Mouse (Mus musculus): ENCODE measurements around the gene Ltbp4.

Gene Ltbp4

GRCm38 (mm10) chr7:27298033-27298610 lies 39.4 kb downstream of the Ltbp4 start:
- DNase-seq, result no peak

GRCm38 (mm10) chr7:27296518-27296917 lies 41.0 kb downstream of the Ltbp4 start:
- no peak for DNase-seq

- DNase-seq, result peak; percentile 47 to 53
Measured at GRCm38 (mm10) chr7:27295956-27296355, 41.5 kb downstream of the Ltbp4 start.

GRCm38 (mm10) chr7:27291795-27292466 lies 45.6 kb downstream of the Ltbp4 start:
- DNase-seq, result peak; percentile 41 to 50

GRCm38 (mm10) chr7:27290555-27290954 lies 46.9 kb downstream of the Ltbp4 start:
- no peak for DNase-seq

GRCm38 (mm10) chr7:27288732-27289131 lies 48.8 kb downstream of the Ltbp4 start:
- DNase-seq, result no peak

GRCm38 (mm10) chr7:27285698-27286066 lies 51.8 kb downstream of the Ltbp4 start:
- DNase-seq, result peak; percentile 77 to 84

- peak in 1 of 2 experiments; percentile 55 for DNase-seq
Measured at GRCm38 (mm10) chr7:27284865-27285697, 52.4 kb downstream of the Ltbp4 start.

GRCm38 (mm10) chr7:27282225-27282624 lies 55.3 kb downstream of the Ltbp4 start:
- peak in 1 of 2 experiments; percentile 46 for DNase-seq

- DNase-seq, result no peak
Measured at GRCm38 (mm10) chr7:27281717-27282116, 55.8 kb downstream of the Ltbp4 start.

GRCm38 (mm10) chr7:27277191-27277590 lies 60.3 kb downstream of the Ltbp4 start:
- DNase-seq, result peak in 1 of 2 experiments; percentile 43

GRCm38 (mm10) chr7:27276021-27276420 lies 61.5 kb downstream of the Ltbp4 start:
- no peak for DNase-seq

- DNase-seq, result no peak
Measured at GRCm38 (mm10) chr7:27274916-27275315, 62.6 kb downstream of the Ltbp4 start.

- peak in 1 of 2 experiments; percentile 67 for DNase-seq
Measured at GRCm38 (mm10) chr7:27273739-27274351, 63.6 kb downstream of the Ltbp4 start.

- no peak for DNase-seq
Measured at GRCm38 (mm10) chr7:27271423-27271822, 66.1 kb downstream of the Ltbp4 start.

GRCm38 (mm10) chr7:27266515-27267128 lies 70.9 kb downstream of the Ltbp4 start:
- no peak for DNase-seq

GRCm38 (mm10) chr7:27264761-27265160 lies 72.7 kb downstream of the Ltbp4 start:
- no peak for DNase-seq

- no peak for DNase-seq
Measured at GRCm38 (mm10) chr7:27261888-27262287, 75.6 kb downstream of the Ltbp4 start.

GRCm38 (mm10) chr7:27260856-27261255 lies 76.6 kb downstream of the Ltbp4 start:
- no peak for DNase-seq

- no peak for DNase-seq
Measured at GRCm38 (mm10) chr7:27259771-27260170, 77.7 kb downstream of the Ltbp4 start.

GRCm38 (mm10) chr7:27259271-27259721 lies 78.2 kb downstream of the Ltbp4 start:
- DNase-seq, result no peak

GRCm38 (mm10) chr7:27258205-27258899 lies 79.1 kb downstream of the Ltbp4 start, which contains the start of gene Numbl:
Gene Numbl (plus strand): TSS chr7:27258433.
- peak; percentile 94 to 97 for DNase-seq

Measured in kidney, postnatal 36 days (tissue).